Mouse (Mus musculus) megakaryocyte, embryonic 14.5 days (primary cell): ENCODE data around the gene C1qtnf5.

Source experiments
- FLI1 ChIP-seq: IDR thresholded peaks from 2 replicates; pipeline ENCODE4 v1.6.1; 2012; ENCODE audit warnings: low read length, inconsistent platforms, mixed read lengths
- GATA1 ChIP-seq: IDR thresholded peaks from 3 replicates; pipeline ENCODE4 v1.6.1; 2012; ENCODE audit warnings: mixed read lengths, low read length, inconsistent platforms, borderline replicate concordance

- TF ChIP-seq GATA1: no peak
- no peak for TF ChIP-seq FLI1
These were observed 1.4 kb downstream of the C1qtnf5 start for GRCm38 (mm10) chr9:44108269-44109055.
